ENCODE assay signal across 10 mouse cellular contexts in the genomic region with DNA sequence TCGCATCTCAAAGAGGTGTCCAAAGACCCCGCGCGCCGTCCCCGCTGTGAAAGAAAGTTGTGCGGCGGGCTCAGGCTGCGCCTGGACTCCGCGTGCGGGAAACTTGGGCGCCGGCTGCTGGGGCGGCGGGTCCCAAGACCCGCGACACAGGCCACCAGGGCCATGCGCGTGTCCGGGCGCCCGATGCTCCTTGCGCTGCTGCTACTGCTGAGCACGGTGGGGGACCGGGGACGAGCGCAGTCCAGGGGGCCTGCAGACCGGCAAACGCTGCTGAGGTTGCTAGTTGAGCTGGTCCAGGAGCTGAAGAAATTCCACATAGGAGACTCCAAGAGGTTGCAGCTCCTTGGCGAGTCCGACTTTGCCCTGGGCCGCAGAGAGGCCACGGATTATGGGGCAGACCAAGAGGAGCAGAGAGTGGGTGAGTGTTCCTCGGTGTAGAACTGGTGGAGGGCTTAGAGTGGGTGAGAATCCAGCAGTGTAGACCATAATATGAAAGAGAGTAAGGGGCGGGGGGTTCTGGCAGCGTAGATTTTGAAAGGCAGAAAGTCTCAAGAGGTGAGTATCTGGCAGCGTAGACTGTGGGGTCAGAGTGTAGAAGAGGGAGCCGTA. TPM values are rescaled to one million over a fixed set of nuclear protein-coding genes. Genes with fewer than 3 reads are reported as not detected.
DNase-seq lines count a peak whose midpoint lies in the region; TF ChIP-seq lines count a peak whose summit lies in the region.
"Had no signal": no experiment of that assay in that cellular context is flagged by ENCODE, and none has a peak within 500 bp of the region (broad histone marks: within the 10 kb centered on the region; RNA-seq: fewer than 3 reads in every experiment).

No protein-coding gene starts in this region.

- WGBS in heart, adult 2 months, result 8% methylated on average over 39 of the region's 39 CpGs
- 8% methylated on average over 39 of the region's 39 CpGs for WGBS in hindbrain, embryonic 10.5 days
- 9% methylated on average over 39 of the region's 39 CpGs for WGBS in midbrain, embryonic 10.5 days

- H3K27ac ChIP-seq in heart, adult 2 months, result no peak overlapping the region
- no peak overlapping the region for H3K27ac ChIP-seq in ES-E14 (ENCODE audit: insufficient read depth, low read depth, low read length, poor library complexity, severe bottlenecking)
- H3K27ac ChIP-seq in hindbrain, embryonic 10.5 days, result peak overlapping the region; percentile 5; the same call in 1 of the 2 replicates
- peak overlapping the region; percentile 28; the same call in 1 of the 2 replicates for H3K27ac ChIP-seq in midbrain, embryonic 10.5 days (replicated peaks)

- no peak for DNase-seq in heart, adult 2 months
- no peak for DNase-seq in heart, adult 8-10 months (ENCODE audit: low spot score)
- DNase-seq in ES-E14 (ENCODE audit: low read depth, low spot score), result no peak
- DNase-seq in hindbrain, embryonic 10.5 days (ENCODE audit: low spot score), result no peak
- peak; percentile 40 for DNase-seq in midbrain, embryonic 10.5 days (ENCODE audit: low spot score)
- DNase-seq in cerebellum, adult 8-10 months, result no peak
- DNase-seq in urinary bladder, postnatal 10 days (ENCODE audit: low spot score), result no peak
- DNase-seq in layer of hippocampus, adult 11-12 months (ENCODE audit: low spot score), result no peak
- DNase-seq: cerebellum, adult 9-10 months had no signal

- no peak for TF ChIP-seq POLR2A in heart, adult 2 months (IDR thresholded peaks at IDR 0.05; ENCODE audit: insufficient read depth, low read depth, low read length)

- in situ Hi-C loops in ES-E14 (cut with MboI; ENCODE audit: low sequenced_read_pairs in 2 of 2, unreplicated experiment in 2 of 2), result loop anchor here in 1 of 2 experiments (5.0 kb wide), 1 partner anchor 287 kb away; no protein-coding TSS in a partner anchor

- peaks cover 14% of the 10 kb centered on the region for H3K27me3 ChIP-seq in heart, adult 2 months (ENCODE audit: control insufficient read depth, insufficient read depth, low read length)
- peaks cover 63% of the 10 kb centered on the region for H3K27me3 ChIP-seq in hindbrain, embryonic 10.5 days (ENCODE audit: insufficient read depth, poor library complexity, severe bottlenecking)
- H3K27me3 ChIP-seq in midbrain, embryonic 10.5 days (ENCODE audit: low read depth, poor library complexity, severe bottlenecking), result peaks cover 56% of the 10 kb centered on the region

- H3K9me3 ChIP-seq in ES-E14 (ENCODE audit: control insufficient read depth, insufficient read depth, low read depth, low read length), result no peaks in the 10 kb centered on the region
- no peaks in the 10 kb centered on the region for H3K9me3 ChIP-seq in hindbrain, embryonic 10.5 days
- no peaks in the 10 kb centered on the region for H3K9me3 ChIP-seq in midbrain, embryonic 10.5 days (replicated peaks)

- H3K9ac ChIP-seq in heart, adult 2 months (ENCODE audit: low read depth, low read length), result peak overlapping the region; percentile 16; the same call in 1 of the 2 replicates
- peak overlapping the region; percentile 27; the same call in 1 of the 2 replicates for H3K9ac ChIP-seq in ES-E14 (ENCODE audit: insufficient read depth, low read depth, low read length, poor library complexity, severe bottlenecking)

- intact Hi-C loops in heart, adult 2 months (cut with DNase I), result no loop called here

- peak overlapping the region; percentile 39 for H3K4me3 ChIP-seq in heart, adult 2 months
- peak overlapping the region; percentile 64 to 72 for H3K4me3 ChIP-seq in ES-E14 (ENCODE audit: insufficient read depth in 1 of 2, low read depth in 1 of 2, low read length in 2 of 2, poor library complexity in 1 of 2, severe bottlenecking in 1 of 2)
- peak overlapping the region; percentile 61 for H3K4me3 ChIP-seq in hindbrain, embryonic 10.5 days
- H3K4me3 ChIP-seq in midbrain, embryonic 10.5 days, result peak overlapping the region; percentile 72

- no peaks in the 10 kb centered on the region for H3K79me2 ChIP-seq in heart, adult 2 months (replicated peaks; ENCODE audit: control insufficient read depth, insufficient read depth, low read length)

- no peaks in the 10 kb centered on the region; the same call in 1 of the 2 replicates for H3K4me1 ChIP-seq in heart, adult 2 months (ENCODE audit: control insufficient read depth, insufficient read depth, low read length)
- peaks cover 0 to 3% of the 10 kb centered on the region in 2 experiments; a peak in 1 of 4 replicates for H3K4me1 ChIP-seq in ES-E14 (ENCODE audit: control insufficient read depth in 2 of 2, insufficient read depth in 2 of 2, low read length in 2 of 2, poor library complexity in 1 of 2)
- H3K4me1 ChIP-seq in hindbrain, embryonic 10.5 days (replicated peaks), result peaks cover 14% of the 10 kb centered on the region
- H3K4me1 ChIP-seq in midbrain, embryonic 10.5 days, result peaks cover 15% of the 10 kb centered on the region

- no peak for TF ChIP-seq CTCF in heart, adult 2 months (IDR thresholded peaks at IDR 0.05)

- TF ChIP-seq EP300 in heart, adult 2 months (IDR thresholded peaks at IDR 0.05; ENCODE audit: insufficient read depth, low read depth, low read length), result no peak

- H3K36me3 ChIP-seq in heart, adult 2 months (ENCODE audit: control insufficient read depth, insufficient read depth, low read length), result no peaks in the 10 kb centered on the region
- no peaks in the 10 kb centered on the region for H3K36me3 ChIP-seq in ES-E14 (ENCODE audit: control insufficient read depth, insufficient read depth, low read length, poor library complexity, severe bottlenecking)
- no peaks in the 10 kb centered on the region for H3K36me3 ChIP-seq in hindbrain, embryonic 10.5 days
- H3K36me3 ChIP-seq in midbrain, embryonic 10.5 days, result no peaks in the 10 kb centered on the region

TF ChIP-seq in ES-E14, 5 proteins besides CTCF, POLR2A, EP300 and RAD21:
- no peak for TF ChIP-seq ZC3H11A (IDR thresholded peaks at IDR 0.05; ENCODE audit: borderline replicate concordance, low read depth, low read length)
- TF ChIP-seq MAFK (IDR thresholded peaks at IDR 0.05; ENCODE audit: insufficient read depth, low read depth, low read length), result no peak
- no peak for TF ChIP-seq HCFC1 (IDR thresholded peaks at IDR 0.05; ENCODE audit: borderline replicate concordance, insufficient read depth, low read length)
- TF ChIP-seq ZNF384 (IDR thresholded peaks at IDR 0.05; ENCODE audit: low read depth, low read length), result no peak
- TF ChIP-seq CHD2 (IDR thresholded peaks at IDR 0.05; ENCODE audit: low read depth, low read length), result no peak

RNA-seq across cellular contexts. Expression of a gene that starts 0.6 kb away (rescaled TPM):
- 1 to 10 TPM in 1 of 2 experiments, under 1 TPM in 1; 0.73 to 1.8 TPM for total RNA-seq in heart, adult 2 months (2021)
- polyA plus RNA-seq in heart, adult 2 months (2012; rRNA removed), result 0.47 and 0.70 TPM in 2 replicates
- 1 to 10 TPM in 1 of 4 experiments, under 1 TPM in 3; 0.52 to 1.2 (median 0.81) TPM for total RNA-seq in heart, adult 8-10 months (2022)
- not detected in 2 replicates for total RNA-seq in ES-E14 (2012; rRNA removed)
- polyA plus RNA-seq in hindbrain, embryonic 10.5 days (2016; fragmentation: Nextera tagmentation; extraction: Ambion mirVana), result 1.2 and 2.0 TPM in 2 replicates
- 0.25 and 0.38 TPM in 2 replicates for polyA plus RNA-seq in midbrain, embryonic 10.5 days (2016; fragmentation: Nextera tagmentation; extraction: Ambion mirVana)
- polyA plus RNA-seq: C2C12 had no signal

RNA-seq across cellular contexts. Expression of a gene that starts 26.7 kb away (rescaled TPM):
- total RNA-seq in heart, adult 2 months (2021), result 10 to 100 TPM; 29.4 to 31.6 TPM
- 4.7 and 8.6 TPM in 2 replicates for polyA plus RNA-seq in heart, adult 2 months (2012; rRNA removed)
- 10 to 100 TPM; 28.5 to 35.6 (median 30.3) TPM for total RNA-seq in heart, adult 8-10 months (2022)
- 53.8 and 73.7 TPM in 2 replicates for total RNA-seq in ES-E14 (2012; rRNA removed)
- 170 and 225 TPM in 2 replicates for polyA plus RNA-seq in hindbrain, embryonic 10.5 days (2016; fragmentation: Nextera tagmentation; extraction: Ambion mirVana)
- 227 and 241 TPM in 2 replicates for polyA plus RNA-seq in midbrain, embryonic 10.5 days (2016; fragmentation: Nextera tagmentation; extraction: Ambion mirVana)

RNA-seq across cellular contexts. Expression of a gene that starts 26.7 kb away (rescaled TPM):
- 1 to 10 TPM; 1.5 to 2.0 TPM for total RNA-seq in heart, adult 2 months (2021)
- 0.82 and 0.88 TPM in 2 replicates for polyA plus RNA-seq in heart, adult 2 months (2012; rRNA removed)
- total RNA-seq in heart, adult 8-10 months (2022), result 1 to 10 TPM; 1.6 to 2.5 (median 2.0) TPM
- 2.6 and 4.2 TPM in 2 replicates for total RNA-seq in ES-E14 (2012; rRNA removed)
- polyA plus RNA-seq in hindbrain, embryonic 10.5 days (2016; fragmentation: Nextera tagmentation; extraction: Ambion mirVana), result 18.5 and 21.1 TPM in 2 replicates
- 15.6 and 18.9 TPM in 2 replicates for polyA plus RNA-seq in midbrain, embryonic 10.5 days (2016; fragmentation: Nextera tagmentation; extraction: Ambion mirVana)

Comparison
In these comparisons a context has a peak if more than half of its experiments do, and no peak if none do; other contexts are left out.
1. H3K27ac ChIP-seq: peak in hindbrain, embryonic 10.5 days (single experiment) and midbrain, embryonic 10.5 days (single experiment); none in heart, adult 2 months (single experiment) and ES-E14 (single experiment).
2. Peak in every context shown above with its lines, with median percentiles within 50 percentile points of each other: H3K4me3 ChIP-seq.